Mouse (Mus musculus): Measurements from ENCODE around the gene Mrps18c.

DNA sequence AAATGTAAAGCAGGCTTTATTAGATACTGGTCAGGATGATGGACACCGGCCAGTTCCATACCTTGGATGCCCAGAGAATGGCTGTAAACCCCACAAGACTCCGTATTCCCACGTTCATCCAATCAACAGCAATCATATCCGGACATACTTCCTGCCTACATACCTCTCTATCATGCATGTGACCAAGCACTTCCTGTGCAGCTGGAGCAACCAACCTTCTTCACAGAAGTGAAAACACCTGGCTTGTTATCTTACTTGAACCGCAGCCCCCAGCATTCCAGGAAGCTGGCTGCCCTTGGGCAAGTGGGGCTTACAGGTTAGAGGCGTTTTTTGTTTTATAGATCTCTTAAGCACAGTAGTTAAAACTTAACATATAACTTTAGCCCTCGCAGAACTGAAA, 24.4 kb downstream of the Mrps18c start:
- TF ChIP-seq CHD2 (IDR thresholded peaks at IDR 0.05; ENCODE audit: low read depth, low read length) (no peak), HCFC1 (IDR thresholded peaks at IDR 0.05; ENCODE audit: borderline replicate concordance, insufficient read depth, low read length) (no peak), MAFK (IDR thresholded peaks at IDR 0.05; ENCODE audit: insufficient read depth, low read depth, low read length) (no peak)
